Mouse (Mus musculus) midbrain, embryonic 11.5 days (tissue): ENCODE results near the gene Adcy6. TPM values are rescaled to one million over a fixed set of nuclear protein-coding genes. Genes with fewer than 3 reads are reported as not detected.

Experiments
- ATAC-seq: fragments of 200-750 bp; cut with Nextera tagmentation; 2 replicates; pipeline ENCODE4 v1.8.0; 2017; ENCODE audit warnings: moderate TSS enrichment, moderate library complexity; ENCODE audit not compliant: low FRiP score
- DNase-seq: peaks from one replicate; pipeline ENCODE4 v3.0.0; 2015; ENCODE audit warnings: low spot score; ENCODE audit errors: missing footprints
- H3K27ac ChIP-seq: fragments of 300-500 bp; sonication (generic); 2 replicates; pipeline ENCODE4 v1.5.1; 2014; ENCODE audit warnings: low read depth, low read length
- H3K27me3 ChIP-seq: fragments of 300-500 bp; sonication (generic); 2 replicates; pipeline ENCODE4 v1.6.1; 2014; ENCODE audit warnings: mild to moderate bottlenecking, low read length, moderate library complexity, mixed read lengths; ENCODE audit not compliant: control insufficient read depth, insufficient read depth
- H3K36me3 ChIP-seq: fragments of 300-500 bp; sonication (generic); 2 replicates; pipeline ENCODE4 v1.6.1; 2014; ENCODE audit warnings: mild to moderate bottlenecking, low read length, moderate library complexity, mixed read lengths; ENCODE audit not compliant: control insufficient read depth, insufficient read depth
- H3K4me1 ChIP-seq: fragments of 300-500 bp; sonication (generic); 2 replicates; pipeline ENCODE4 v1.6.1; 2014; ENCODE audit warnings: low read length; ENCODE audit not compliant: control insufficient read depth, insufficient read depth
- H3K4me2 ChIP-seq: fragments of 300-500 bp; sonication (generic); 2 replicates; pipeline ENCODE4 v1.6.1; 2014; ENCODE audit warnings: mild to moderate bottlenecking, moderate library complexity
- H3K4me3 ChIP-seq: fragments of 300-500 bp; sonication (generic); 2 replicates; pipeline ENCODE4 v1.5.1; 2014; ENCODE audit warnings: low read depth, low read length
- H3K9ac ChIP-seq: fragments of 300-500 bp; sonication (generic); 2 replicates; pipeline ENCODE4 v1.6.1; 2014; ENCODE audit warnings: low read length
- H3K9me3 ChIP-seq: fragments of 300-500 bp; sonication (generic); 2 replicates; pipeline ENCODE4 v1.6.1; 2016; ENCODE audit warnings: low read length; ENCODE audit not compliant: control insufficient read depth
- WGBS: fragments of 180-500 bp; shearing (Covaris S2); extraction: QIAGEN DNeasy Blood & Tissue Kit; methylation state at CpG from one replicate; pipeline ENCODE4 v1.1.7; 2014; 5-methylcytosine and 5-hydroxymethylcytosine counted together
- polyA plus RNA-seq: library from polyadenylated mRNA; unstranded; fragments of >200 nt; fragmentation: Nextera tagmentation; extraction: Ambion mirVana; gene quantifications from 2 replicates; pipeline ENCODE4 v1.2.1, GENCODE M21; 2014

The Adcy6 gene
- polyA plus RNA-seq, 1 experiment from 2014 or later = 9.3 TPM

DNA sequence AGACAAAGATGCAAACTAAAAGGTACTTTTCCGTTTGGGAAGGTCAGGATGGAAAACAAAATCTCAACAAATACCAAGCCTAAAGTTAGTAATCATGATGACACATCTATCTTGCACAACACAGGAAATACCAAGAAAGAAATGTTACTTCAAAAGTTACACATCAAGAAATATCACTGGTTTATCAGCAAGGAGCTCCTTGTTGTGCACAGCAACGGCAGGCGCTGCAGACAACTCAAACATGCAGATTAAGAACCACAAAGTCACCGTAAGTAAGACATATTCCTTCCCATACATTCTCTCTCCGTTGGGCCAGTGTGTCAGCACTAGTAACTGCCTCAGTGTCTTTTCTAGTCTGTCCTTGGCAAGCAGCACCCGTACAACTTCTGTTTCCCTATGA, 68.8 kb downstream of the Adcy6 start:
- H3K27me3 ChIP-seq = no peaks in the 10 kb centered on the region
- H3K4me2 ChIP-seq = no peak overlapping the region
- H3K9ac ChIP-seq = no peak overlapping the region
- DNase-seq (no peak), ATAC-seq (no peak)
- peaks cover 15% of the 10 kb centered on the region for H3K36me3 ChIP-seq
- no peak overlapping the region for H3K4me3 ChIP-seq
- no peak overlapping the region for H3K27ac ChIP-seq
- H3K9me3 ChIP-seq = no peaks in the 10 kb centered on the region
- no peaks in the 10 kb centered on the region for H3K4me1 ChIP-seq
- 91% methylated on average over 6 of the region's 6 CpGs for WGBS

Other genes with a start within 250 kb of the Adcy6 start
- not detected in 2 replicates for gene Olfr283, start 229.1 kb downstream of the Adcy6 start, polyA plus RNA-seq
- not detected in 2 replicates for gene Olfr282, start 178.9 kb downstream of the Adcy6 start, polyA plus RNA-seq
- not detected in 2 replicates for gene Olfr281, start 157.5 kb downstream of the Adcy6 start, polyA plus RNA-seq
- gene OR5BS1P, start 140.2 kb downstream of the Adcy6 start, polyA plus RNA-seq = not detected in 2 replicates
- not detected in 2 replicates for gene Lalba, start 127.4 kb downstream of the Adcy6 start, polyA plus RNA-seq
- gene Olfr279, start 117.7 kb downstream of the Adcy6 start, polyA plus RNA-seq = not detected in 2 replicates
- 131 and 140 TPM in 2 replicates for gene Kansl2, start 75.8 kb downstream of the Adcy6 start, polyA plus RNA-seq
- gene Ccnt1, start 39.2 kb downstream of the Adcy6 start, polyA plus RNA-seq = 60.7 and 61.9 TPM in 2 replicates
- gene 4930415O20Rik, start 39.1 kb downstream of the Adcy6 start, polyA plus RNA-seq = 0.44 TPM in 1 of 2 replicates, not detected in the other
- 35.5 and 39.5 TPM in 2 replicates for gene Cacnb3, start 20.8 kb upstream of the Adcy6 start, polyA plus RNA-seq
- 24.8 and 24.9 TPM in 2 replicates for gene Ddx23, start 52.8 kb upstream of the Adcy6 start, polyA plus RNA-seq
- gene Rnd1, start 67.4 kb upstream of the Adcy6 start, polyA plus RNA-seq = 6.1 and 6.3 TPM in 2 replicates
- gene Ccdc65, start 98.1 kb upstream of the Adcy6 start, polyA plus RNA-seq = 0.71 and 1.4 TPM in 2 replicates
- gene Fkbp11, start 118.1 kb upstream of the Adcy6 start, polyA plus RNA-seq = 10.3 and 10.5 TPM in 2 replicates
- gene Arf3, start 153.1 kb upstream of the Adcy6 start, polyA plus RNA-seq = 28.1 and 33.4 TPM in 2 replicates
- gene Wnt10b, start 168.1 kb upstream of the Adcy6 start, polyA plus RNA-seq = 0.30 and 0.40 TPM in 2 replicates
- 11.6 and 14.0 TPM in 2 replicates for gene Wnt1, start 179.8 kb upstream of the Adcy6 start, polyA plus RNA-seq
- 0.48 and 0.74 TPM in 2 replicates for gene Ddn, start 199.4 kb upstream of the Adcy6 start, polyA plus RNA-seq
- gene Prkag1, start 221.4 kb upstream of the Adcy6 start, polyA plus RNA-seq = 69.7 and 81.4 TPM in 2 replicates